Mouse (Mus musculus): ENCODE measurements around the gene Tmc3. TPM values are rescaled to one million over a fixed set of nuclear protein-coding genes. Genes with fewer than 3 reads are reported as not detected.

Tmc3 gene
- polyA plus RNA-seq, 1 experiment from 2014 or later = 1.4 TPM

GRCm38 (mm10) chr7:83633856-83634255, 49.1 kb downstream of the Tmc3 start:
- H3K4me3 ChIP-seq (ENCODE audit: low read length) = no peak overlapping the region
- no peak overlapping the region for H3K4me2 ChIP-seq (replicated peaks; ENCODE audit: low read depth, low read length)
- H3K36me3 ChIP-seq (ENCODE audit: insufficient read depth, low read length) = peaks cover 17% of the 10 kb centered on the region
- no peak for ATAC-seq (ENCODE audit: low FRiP score, low TSS enrichment)
- 88% methylated on average over 6 of the region's 6 CpGs for WGBS
- H3K4me1 ChIP-seq (ENCODE audit: insufficient read depth, low read length) = peaks cover 25% of the 10 kb centered on the region
- no peak overlapping the region for H3K27ac ChIP-seq (ENCODE audit: low read length)
- H3K27me3 ChIP-seq (ENCODE audit: insufficient read depth, low read length) = no peaks in the 10 kb centered on the region
- H3K9ac ChIP-seq (replicated peaks; ENCODE audit: low read length) = no peak overlapping the region
- no peaks in the 10 kb centered on the region for H3K9me3 ChIP-seq (ENCODE audit: low read length)

- no peak overlapping the region for H3K27ac ChIP-seq (ENCODE audit: low read length)
- no peak overlapping the region for H3K9ac ChIP-seq (replicated peaks; ENCODE audit: low read length)
- H3K4me2 ChIP-seq (replicated peaks; ENCODE audit: low read depth, low read length) = no peak overlapping the region
- H3K27me3 ChIP-seq (ENCODE audit: insufficient read depth, low read length) = no peaks in the 10 kb centered on the region
- no peak for ATAC-seq (ENCODE audit: low FRiP score, low TSS enrichment)
- H3K36me3 ChIP-seq (ENCODE audit: insufficient read depth, low read length) = peaks cover 24% of the 10 kb centered on the region
- no peaks in the 10 kb centered on the region for H3K9me3 ChIP-seq (ENCODE audit: low read length)
- 93% methylated on average over 2 of the region's 2 CpGs for WGBS
- peaks cover 24% of the 10 kb centered on the region for H3K4me1 ChIP-seq (ENCODE audit: insufficient read depth, low read length)
- no peak overlapping the region for H3K4me3 ChIP-seq (ENCODE audit: low read length)
These were observed 51.0 kb downstream of the Tmc3 start for GRCm38 (mm10) chr7:83635726-83636125.

- no peaks in the 10 kb centered on the region for H3K9me3 ChIP-seq (ENCODE audit: low read length)
- H3K27ac ChIP-seq (ENCODE audit: low read length) = no peak overlapping the region
- no peak overlapping the region for H3K4me2 ChIP-seq (replicated peaks; ENCODE audit: low read depth, low read length)
- H3K4me1 ChIP-seq (ENCODE audit: insufficient read depth, low read length) = peaks cover 17% of the 10 kb centered on the region
- no peaks in the 10 kb centered on the region for H3K27me3 ChIP-seq (ENCODE audit: insufficient read depth, low read length)
- WGBS = 87% methylated on average over 8 of the region's 8 CpGs
- peaks cover 28% of the 10 kb centered on the region for H3K36me3 ChIP-seq (ENCODE audit: insufficient read depth, low read length)
- no peak overlapping the region for H3K9ac ChIP-seq (replicated peaks; ENCODE audit: low read length)
- no peak for ATAC-seq (ENCODE audit: low FRiP score, low TSS enrichment)
- no peak overlapping the region for H3K4me3 ChIP-seq (ENCODE audit: low read length)
These were observed 51.7 kb downstream of the Tmc3 start for GRCm38 (mm10) chr7:83636425-83636824.

- peaks cover 34% of the 10 kb centered on the region for H3K36me3 ChIP-seq (ENCODE audit: insufficient read depth, low read length)
- no peak overlapping the region for H3K9ac ChIP-seq (replicated peaks; ENCODE audit: low read length)
- no peak overlapping the region for H3K4me2 ChIP-seq (replicated peaks; ENCODE audit: low read depth, low read length)
- no peaks in the 10 kb centered on the region for H3K9me3 ChIP-seq (ENCODE audit: low read length)
- no peak overlapping the region for H3K4me3 ChIP-seq (ENCODE audit: low read length)
- peaks cover 15% of the 10 kb centered on the region for H3K4me1 ChIP-seq (ENCODE audit: insufficient read depth, low read length)
- H3K27ac ChIP-seq (ENCODE audit: low read length) = peak overlapping the region; percentile 49; the same call in 1 of the 2 replicates
- WGBS = 74% methylated on average over 8 of the region's 8 CpGs
- no peaks in the 10 kb centered on the region for H3K27me3 ChIP-seq (ENCODE audit: insufficient read depth, low read length)
- peak; percentile 78 for ATAC-seq (ENCODE audit: low FRiP score, low TSS enrichment)
These were observed 53.3 kb downstream of the Tmc3 start for GRCm38 (mm10) chr7:83637781-83638583.

- H3K27me3 ChIP-seq (ENCODE audit: insufficient read depth, low read length) = no peaks in the 10 kb centered on the region
- peaks cover 34% of the 10 kb centered on the region for H3K36me3 ChIP-seq (ENCODE audit: insufficient read depth, low read length)
- no peak overlapping the region for H3K9ac ChIP-seq (replicated peaks; ENCODE audit: low read length)
- no peak overlapping the region for H3K27ac ChIP-seq (ENCODE audit: low read length)
- no peak overlapping the region for H3K4me2 ChIP-seq (replicated peaks; ENCODE audit: low read depth, low read length)
- no peak overlapping the region for H3K4me3 ChIP-seq (ENCODE audit: low read length)
- H3K9me3 ChIP-seq (ENCODE audit: low read length) = no peaks in the 10 kb centered on the region
- WGBS = 77% methylated on average over 3 of the region's 3 CpGs
- H3K4me1 ChIP-seq (ENCODE audit: insufficient read depth, low read length) = 0 out of 2 replicates have a peak, but pooled peaks cover 4% of the 10 kb centered on the region
- ATAC-seq (ENCODE audit: low FRiP score, low TSS enrichment) = no peak
These were observed 54.4 kb downstream of the Tmc3 start for GRCm38 (mm10) chr7:83639084-83639483.

- H3K27me3 ChIP-seq (ENCODE audit: insufficient read depth, low read length) = no peaks in the 10 kb centered on the region
- no peak overlapping the region for H3K27ac ChIP-seq (ENCODE audit: low read length)
- WGBS = 90% methylated on average over 5 of the region's 5 CpGs
- H3K9me3 ChIP-seq (ENCODE audit: low read length) = no peaks in the 10 kb centered on the region
- H3K9ac ChIP-seq (replicated peaks; ENCODE audit: low read length) = no peak overlapping the region
- H3K4me2 ChIP-seq (replicated peaks; ENCODE audit: low read depth, low read length) = no peak overlapping the region
- ATAC-seq (ENCODE audit: low FRiP score, low TSS enrichment) = no peak
- 0 out of 2 replicates have a peak, but pooled peaks cover 4% of the 10 kb centered on the region for H3K4me1 ChIP-seq (ENCODE audit: insufficient read depth, low read length)
- H3K36me3 ChIP-seq (ENCODE audit: insufficient read depth, low read length) = peaks cover 34% of the 10 kb centered on the region
- no peak overlapping the region for H3K4me3 ChIP-seq (ENCODE audit: low read length)
These were observed 55.9 kb downstream of the Tmc3 start for GRCm38 (mm10) chr7:83640581-83640980.

- H3K4me2 ChIP-seq (replicated peaks; ENCODE audit: low read depth, low read length) = no peak overlapping the region
- no peak overlapping the region for H3K9ac ChIP-seq (replicated peaks; ENCODE audit: low read length)
- H3K36me3 ChIP-seq (ENCODE audit: insufficient read depth, low read length) = peaks cover 31% of the 10 kb centered on the region
- no peak for ATAC-seq (ENCODE audit: low FRiP score, low TSS enrichment)
- WGBS = 76% methylated on average over 2 of the region's 2 CpGs
- H3K4me1 ChIP-seq (ENCODE audit: insufficient read depth, low read length) = 0 out of 2 replicates have a peak, but pooled peaks cover 4% of the 10 kb centered on the region
- H3K27ac ChIP-seq (ENCODE audit: low read length) = no peak overlapping the region
- no peaks in the 10 kb centered on the region for H3K27me3 ChIP-seq (ENCODE audit: insufficient read depth, low read length)
- H3K9me3 ChIP-seq (ENCODE audit: low read length) = no peaks in the 10 kb centered on the region
- no peak overlapping the region for H3K4me3 ChIP-seq (ENCODE audit: low read length)
These were observed 56.4 kb downstream of the Tmc3 start for GRCm38 (mm10) chr7:83641163-83641562.

- Histone ChIP-seq H3K36me3 (ENCODE audit: insufficient read depth, low read length) (peaks cover 17% of the 10 kb centered on the region), H3K27ac (ENCODE audit: low read length) (no peak overlapping the region), H3K4me1 (ENCODE audit: insufficient read depth, low read length) (0 out of 2 replicates have a peak, but pooled peaks cover 4% of the 10 kb centered on the region), H3K9me3 (ENCODE audit: low read length) (no peaks in the 10 kb centered on the region), H3K9ac (replicated peaks; ENCODE audit: low read length) (no peak overlapping the region), H3K27me3 (ENCODE audit: insufficient read depth, low read length) (no peaks in the 10 kb centered on the region), H3K4me3 (ENCODE audit: low read length) (no peak overlapping the region), H3K4me2 (replicated peaks; ENCODE audit: low read depth, low read length) (no peak overlapping the region)
- 82% methylated on average over 6 of the region's 6 CpGs for WGBS
- no peak; the same call in 1 of the 2 replicates for ATAC-seq (ENCODE audit: low FRiP score, low TSS enrichment)
These were observed 58.9 kb downstream of the Tmc3 start for GRCm38 (mm10) chr7:83643581-83643980.

- Histone ChIP-seq H3K4me2 (replicated peaks; ENCODE audit: low read depth, low read length) (no peak overlapping the region), H3K9me3 (ENCODE audit: low read length) (no peaks in the 10 kb centered on the region), H3K27ac (ENCODE audit: low read length) (no peak overlapping the region), H3K27me3 (ENCODE audit: insufficient read depth, low read length) (no peaks in the 10 kb centered on the region), H3K9ac (replicated peaks; ENCODE audit: low read length) (no peak overlapping the region), H3K36me3 (ENCODE audit: insufficient read depth, low read length) (peaks cover 17% of the 10 kb centered on the region), H3K4me1 (ENCODE audit: insufficient read depth, low read length) (0 out of 2 replicates have a peak, but pooled peaks cover 4% of the 10 kb centered on the region), H3K4me3 (ENCODE audit: low read length) (no peak overlapping the region)
- 86% methylated on average over 2 of the region's 2 CpGs for WGBS
- no peak for ATAC-seq (ENCODE audit: low FRiP score, low TSS enrichment)
These were observed 60.0 kb downstream of the Tmc3 start for GRCm38 (mm10) chr7:83644761-83645160.

- 63% methylated on average over 5 of the region's 5 CpGs for WGBS
- 0 out of 2 replicates have a peak, but pooled peaks cover 4% of the 10 kb centered on the region for H3K4me1 ChIP-seq (ENCODE audit: insufficient read depth, low read length)
These were observed 60.7 kb downstream of the Tmc3 start for GRCm38 (mm10) chr7:83645476-83645875.

More at GRCm38 (mm10) chr7:83645476-83645875, 60.7 kb downstream of the Tmc3 start:
- H3K9me3 ChIP-seq (ENCODE audit: low read length) = no peaks in the 10 kb centered on the region
- H3K36me3 ChIP-seq (ENCODE audit: insufficient read depth, low read length) = peaks cover 13% of the 10 kb centered on the region
- no peak overlapping the region for H3K4me2 ChIP-seq (replicated peaks; ENCODE audit: low read depth, low read length)
- H3K4me3 ChIP-seq (ENCODE audit: low read length) = no peak overlapping the region
- H3K27me3 ChIP-seq (ENCODE audit: insufficient read depth, low read length) = no peaks in the 10 kb centered on the region
- no peak overlapping the region for H3K27ac ChIP-seq (ENCODE audit: low read length)
- ATAC-seq (ENCODE audit: low FRiP score, low TSS enrichment) = no peak
- no peak overlapping the region for H3K9ac ChIP-seq (replicated peaks; ENCODE audit: low read length)
